Mouse (Mus musculus): Measurements from ENCODE around the gene Camk1. TPM values are rescaled to one million over a fixed set of nuclear protein-coding genes. Genes with fewer than 3 reads are reported as not detected.

Gene Camk1
- polyA plus RNA-seq (2015; fragmentation: Nextera tagmentation; extraction: Ambion mirVana): 79.6 and 86.3 TPM in 2 replicates

GRCm38 (mm10) chr6:113343177-113344092 lies at the start of gene Camk1:
Gene Camk1, minus strand, starts transcription at chr6:113343984.
- H3K27me3 ChIP-seq: no peaks in the 10 kb centered on the region
- H3K4me3 ChIP-seq: peak within 1 kb of the TSS; percentile 60
- peaks cover 28% of the 10 kb centered on the region for H3K4me1 ChIP-seq (replicated peaks)
- peak; percentile 84 for ATAC-seq (ENCODE audit: low FRiP score)
- H3K4me2 ChIP-seq: peak within 1 kb of the TSS; percentile 72
- peaks cover 19% of the 10 kb centered on the region for H3K36me3 ChIP-seq
- 18% methylated on average over 32 of the region's 32 CpGs for WGBS
- peak within 1 kb of the TSS; percentile 87 for H3K9ac ChIP-seq
- H3K9me3 ChIP-seq: no peaks in the 10 kb centered on the region
- peak within 1 kb of the TSS; percentile 58 for H3K27ac ChIP-seq

GRCm38 (mm10) chr6:113392387-113393071 lies 48.7 kb upstream of the Camk1 start:
- peak; percentile 92 for ATAC-seq (ENCODE audit: low FRiP score)
- Histone ChIP-seq H3K4me1 (replicated peaks) (peaks cover 39% of the 10 kb centered on the region), H3K36me3 (peaks cover 48% of the 10 kb centered on the region)

GRCm38 (mm10) chr6:113392015-113392386 lies 48.2 kb upstream of the Camk1 start:
- H3K27ac ChIP-seq: peak overlapping the region; percentile 84
- WGBS: 22% methylated on average over 10 of the region's 10 CpGs
- peak overlapping the region; percentile 81 for H3K4me2 ChIP-seq
- peaks cover 54% of the 10 kb centered on the region for H3K36me3 ChIP-seq
- peak overlapping the region; percentile 78 for H3K9ac ChIP-seq
- ATAC-seq (ENCODE audit: low FRiP score): no peak
- H3K4me1 ChIP-seq (replicated peaks): peaks cover 39% of the 10 kb centered on the region
- H3K9me3 ChIP-seq: no peaks in the 10 kb centered on the region; the same call in 1 of the 2 replicates
- no peaks in the 10 kb centered on the region for H3K27me3 ChIP-seq
- peak overlapping the region; percentile 48 for H3K4me3 ChIP-seq

More at GRCm38 (mm10) chr6:113392387-113393071, 48.7 kb upstream of the Camk1 start:
- H3K27ac ChIP-seq: peak overlapping the region; percentile 84
- H3K4me3 ChIP-seq: peak overlapping the region; percentile 48
- H3K27me3 ChIP-seq: no peaks in the 10 kb centered on the region
- peak overlapping the region; percentile 78 for H3K9ac ChIP-seq
- peak overlapping the region; percentile 81 for H3K4me2 ChIP-seq
- no peaks in the 10 kb centered on the region; the same call in 1 of the 2 replicates for H3K9me3 ChIP-seq
- 1% methylated on average over 50 of the region's 51 CpGs for WGBS

GRCm38 (mm10) chr6:113390715-113391114 lies 46.9 kb upstream of the Camk1 start:
- Histone ChIP-seq H3K27me3 (no peaks in the 10 kb centered on the region), H3K27ac (no peak overlapping the region), H3K9ac (no peak overlapping the region), H3K4me2 (no peak overlapping the region), H3K9me3 (no peaks in the 10 kb centered on the region; the same call in 1 of the 2 replicates), H3K4me1 (replicated peaks) (peaks cover 39% of the 10 kb centered on the region), H3K4me3 (no peak overlapping the region), H3K36me3 (peaks cover 61% of the 10 kb centered on the region)
- ATAC-seq (ENCODE audit: low FRiP score): no peak
- 74% methylated on average over 3 of the region's 3 CpGs for WGBS

GRCm38 (mm10) chr6:113388960-113389359 lies 45.2 kb upstream of the Camk1 start, which contains the start of gene Ttll3:
Gene Ttll3, plus strand, starts transcription at chr6:113389260.
- H3K36me3 ChIP-seq: peaks cover 69% of the 10 kb centered on the region
- no peak within 1 kb of the TSS for H3K27ac ChIP-seq
- WGBS: 86% methylated on average over 8 of the region's 8 CpGs

GRCm38 (mm10) chr6:113386025-113386424 lies 42.2 kb upstream of the Camk1 start:
- H3K27ac ChIP-seq: peak overlapping the region; percentile 60; the same call in 1 of the 2 replicates

More at GRCm38 (mm10) chr6:113388960-113389359, 45.2 kb upstream of the Camk1 start, which contains the start of gene Ttll3:
- Histone ChIP-seq H3K9ac (no peak within 1 kb of the TSS; the same call in 1 of the 2 replicates), H3K4me1 (replicated peaks) (peaks cover 39% of the 10 kb centered on the region), H3K4me3 (no peak within 1 kb of the TSS), H3K9me3 (no peaks in the 10 kb centered on the region), H3K4me2 (no peak within 1 kb of the TSS), H3K27me3 (no peaks in the 10 kb centered on the region)
- ATAC-seq (ENCODE audit: low FRiP score): no peak

GRCm38 (mm10) chr6:113385160-113385714 lies 41.5 kb upstream of the Camk1 start:
- no peak overlapping the region for H3K9ac ChIP-seq
- H3K4me3 ChIP-seq: no peak overlapping the region
- peaks cover 98% of the 10 kb centered on the region for H3K36me3 ChIP-seq
- 82% methylated on average over 11 of the region's 11 CpGs for WGBS
- ATAC-seq (ENCODE audit: low FRiP score): no peak
- no peak overlapping the region for H3K4me2 ChIP-seq
- H3K9me3 ChIP-seq: no peaks in the 10 kb centered on the region
- no peaks in the 10 kb centered on the region for H3K27me3 ChIP-seq
- peak overlapping the region; percentile 60 for H3K27ac ChIP-seq
- peaks cover 7% of the 10 kb centered on the region; the same call in 1 of the 2 replicates for H3K4me1 ChIP-seq (replicated peaks)

More at GRCm38 (mm10) chr6:113386025-113386424, 42.2 kb upstream of the Camk1 start:
- H3K9ac ChIP-seq: no peak overlapping the region
- H3K36me3 ChIP-seq: peaks cover 98% of the 10 kb centered on the region
- ATAC-seq (ENCODE audit: low FRiP score): peak; percentile 68
- H3K4me3 ChIP-seq: no peak overlapping the region
- peaks cover 15% of the 10 kb centered on the region; the same call in 1 of the 2 replicates for H3K4me1 ChIP-seq (replicated peaks)
- H3K4me2 ChIP-seq: no peak overlapping the region
- H3K9me3 ChIP-seq: no peaks in the 10 kb centered on the region
- H3K27me3 ChIP-seq: no peaks in the 10 kb centered on the region
- 90% methylated on average over 3 of the region's 3 CpGs for WGBS

- 88% methylated on average over 8 of the region's 8 CpGs for WGBS
- no peaks in the 10 kb centered on the region for H3K9me3 ChIP-seq
- ATAC-seq (ENCODE audit: low FRiP score): peak; percentile 66
- peaks cover 91% of the 10 kb centered on the region for H3K36me3 ChIP-seq
- no peaks in the 10 kb centered on the region for H3K27me3 ChIP-seq
- H3K27ac ChIP-seq: 0 out of 2 replicates have a peak overlapping the region, but pooled peaks have one; percentile 48
- no peak overlapping the region for H3K9ac ChIP-seq
- no peak overlapping the region for H3K4me2 ChIP-seq
- peaks cover 5% of the 10 kb centered on the region for H3K4me1 ChIP-seq (replicated peaks)
- no peak overlapping the region for H3K4me3 ChIP-seq
Measured at GRCm38 (mm10) chr6:113384351-113384927, 40.7 kb upstream of the Camk1 start.

GRCm38 (mm10) chr6:113380480-113380879 lies 36.7 kb upstream of the Camk1 start:
- no peak overlapping the region for H3K9ac ChIP-seq
- no peak overlapping the region for H3K4me2 ChIP-seq
- 94% methylated on average over 11 of the region's 11 CpGs for WGBS
- peaks cover 28% of the 10 kb centered on the region for H3K4me1 ChIP-seq (replicated peaks)
- H3K4me3 ChIP-seq: no peak overlapping the region
- ATAC-seq (ENCODE audit: low FRiP score): no peak
- no peaks in the 10 kb centered on the region for H3K27me3 ChIP-seq
- H3K27ac ChIP-seq: no peak overlapping the region
- H3K9me3 ChIP-seq: no peaks in the 10 kb centered on the region
- peaks cover 58% of the 10 kb centered on the region for H3K36me3 ChIP-seq

GRCm38 (mm10) chr6:113379246-113379645 lies 35.5 kb upstream of the Camk1 start:
- 84% methylated on average over 6 of the region's 6 CpGs for WGBS
- peak overlapping the region; percentile 87 for H3K4me3 ChIP-seq
- ATAC-seq (ENCODE audit: low FRiP score): no peak
- no peak overlapping the region for H3K27ac ChIP-seq
- H3K9ac ChIP-seq: no peak overlapping the region; the same call in 1 of the 2 replicates
- H3K4me1 ChIP-seq (replicated peaks): peaks cover 28% of the 10 kb centered on the region
- no peaks in the 10 kb centered on the region for H3K27me3 ChIP-seq
- peaks cover 58% of the 10 kb centered on the region for H3K36me3 ChIP-seq
- H3K4me2 ChIP-seq: peak overlapping the region; percentile 97
- H3K9me3 ChIP-seq: no peaks in the 10 kb centered on the region

GRCm38 (mm10) chr6:113377496-113378385 lies 34.0 kb upstream of the Camk1 start, which contains the start of the genes Tada3 and Arpc4:
Gene Tada3, minus strand, starts transcription at chr6:113377883.
Gene Arpc4, plus strand, starts transcription at chr6:113378115.
- peaks cover 58% of the 10 kb centered on the region for H3K36me3 ChIP-seq
- 0% methylated on average over 61 of the region's 61 CpGs for WGBS
- H3K9me3 ChIP-seq: no peaks in the 10 kb centered on the region

More at GRCm38 (mm10) chr6:113377496-113378385, 34.0 kb upstream of the Camk1 start, which contains the start of the genes Tada3 and Arpc4:
- Histone ChIP-seq H3K27me3 (no peaks in the 10 kb centered on the region), H3K9ac (peak within 1 kb of the TSS; percentile 93), H3K27ac (peak within 1 kb of the TSS; percentile 95), H3K4me2 (peak within 1 kb of the TSS; percentile 97), H3K4me3 (peak within 1 kb of the TSS; percentile 87), H3K4me1 (replicated peaks) (peaks cover 28% of the 10 kb centered on the region)
- ATAC-seq (ENCODE audit: low FRiP score): peak; percentile 96

All from hindbrain, embryonic 13.5 days (tissue).